Mouse (Mus musculus) MEL (cell line): Measurements from ENCODE around the gene Pdcd4.
A peak's percentile ranks its signal among the peaks of the same experiment; 100 is the strongest.

Source experiments
- CHD2 ChIP-seq: IDR thresholded peaks from 2 replicates; pipeline ENCODE4 v1.6.1; 2011; ENCODE audit warnings: low read length, improper control_type of control experiment
- CTCF ChIP-seq, 3 experiments: IDR thresholded peaks in 2 of 3; conservative IDR thresholded peaks in 1 of 3; 2 replicates each; pipeline ENCODE4 v1.5.1; 2011 to 2012; ENCODE audit warnings: low read length in 3 of 3, low read depth in 2 of 3, mild to moderate bottlenecking in 2 of 3, improper control_type of control experiment in 1 of 3, inconsistent platforms in 1 of 3, mixed read lengths in 1 of 3, moderate library complexity in 1 of 3; ENCODE audit not compliant: control insufficient read depth in 1 of 3, insufficient read depth in 1 of 3, poor library complexity in 1 of 3, severe bottlenecking in 1 of 3
- POLR2A ChIP-seq, 2 experiments: IDR thresholded peaks; 2 replicates each; pipeline ENCODE4 v1.6.1; 2011 to 2012; ENCODE audit warnings: low read length in 2 of 2, mild to moderate bottlenecking in 2 of 2, control low read depth in 1 of 2, improper control_type of control experiment in 1 of 2, low read depth in 1 of 2, moderate library complexity in 1 of 2; ENCODE audit not compliant: control insufficient read depth in 1 of 2, insufficient read depth in 1 of 2, poor library complexity in 1 of 2
- USF2 ChIP-seq, 2 experiments: IDR thresholded peaks; 2 replicates each; pipeline ENCODE4 v1.6.1; 2011 to 2012; ENCODE audit warnings: improper control_type of control experiment in 2 of 2, low read length in 2 of 2, borderline replicate concordance in 1 of 2, inconsistent platforms in 1 of 2, low read depth in 1 of 2, mild to moderate bottlenecking in 1 of 2; ENCODE audit not compliant: insufficient read depth in 1 of 2
- ZMIZ1 ChIP-seq: IDR thresholded peaks from 2 replicates; pipeline ENCODE4 v1.6.1; 2012; ENCODE audit warnings: low read depth, mild to moderate bottlenecking, inconsistent platforms, low read length, improper control_type of control experiment, moderate library complexity

- TF ChIP-seq CTCF (IDR thresholded peaks at IDR 0.05 in 2 of 3, conservative IDR thresholded peaks at IDR 0.05 in 1 of 3; ENCODE audit: control insufficient read depth in 1 of 3, insufficient read depth in 1 of 3, low read depth in 2 of 3, low read length in 3 of 3, poor library complexity in 1 of 3, severe bottlenecking in 1 of 3) (peak; percentile 56 to 64 (median 61)), POLR2A (IDR thresholded peaks at IDR 0.05; ENCODE audit: control insufficient read depth in 1 of 2, insufficient read depth in 1 of 2, low read depth in 1 of 2, low read length in 2 of 2, poor library complexity in 1 of 2) (no peak), ZMIZ1 (no peak), CHD2 (no peak), USF2 (IDR thresholded peaks at IDR 0.05; ENCODE audit: borderline replicate concordance in 1 of 2, insufficient read depth in 1 of 2, low read depth in 1 of 2, low read length in 2 of 2) (no peak)
Measured at GRCm38 (mm10) chr19:53925338-53925751, 33.3 kb downstream of the Pdcd4 start.
